26 mouse cellular contexts compared by ENCODE assay signal in genomic region chr4:49603161-49603560, GRCm38 (mm10). TPM values are rescaled to one million over a fixed set of nuclear protein-coding genes. Genes with fewer than 3 reads are reported as not detected.
"Had no signal": no experiment of that assay in that cellular context is flagged by ENCODE, and none has a peak within 500 bp of the region (broad histone marks: within the 10 kb centered on the region; RNA-seq: fewer than 3 reads in every experiment).

No protein-coding gene starts in this region.

- H3K27ac ChIP-seq: gastrocnemius, adult 2 months; heart, adult 2 months; heart, embryonic 13.5 days; heart, embryonic 15.5 days; hindbrain, embryonic 10.5 days; hindbrain, embryonic 12.5 days; hindbrain, embryonic 14.5 days; intestine, embryonic 15.5 days; left cerebral cortex, adult 2 months; limb, embryonic 10.5 days; limb, embryonic 12.5 days; liver, embryonic 13.5 days; liver, embryonic 15.5 days had no signal

- H3K36me3 ChIP-seq: heart, embryonic 13.5 days; heart, embryonic 15.5 days; hindbrain, embryonic 10.5 days; hindbrain, embryonic 12.5 days; intestine, embryonic 15.5 days; limb, embryonic 10.5 days; limb, embryonic 12.5 days; liver, embryonic 13.5 days; liver, embryonic 15.5 days had no signal

- H3K27me3 ChIP-seq: heart, embryonic 15.5 days; hindbrain, embryonic 12.5 days; intestine, embryonic 15.5 days; limb, embryonic 12.5 days; liver, embryonic 15.5 days had no signal

- H3K9ac ChIP-seq: heart, embryonic 13.5 days; heart, embryonic 15.5 days; hindbrain, embryonic 12.5 days; hindbrain, embryonic 14.5 days; intestine, embryonic 15.5 days; limb, embryonic 12.5 days; liver, embryonic 13.5 days; liver, embryonic 15.5 days; liver, postnatal 0 days had no signal

- H3K9me3 ChIP-seq: heart, embryonic 13.5 days; heart, embryonic 15.5 days; hindbrain, embryonic 10.5 days; hindbrain, embryonic 12.5 days; intestine, embryonic 15.5 days; limb, embryonic 10.5 days; limb, embryonic 12.5 days; liver, embryonic 13.5 days; liver, embryonic 15.5 days had no signal

- ATAC-seq: hindbrain, embryonic 16.5 days; inflammation-experienced regulatory T-cells, adult 6 months; intestine, embryonic 15.5 days; intestine, postnatal 0 days; liver, postnatal 0 days had no signal

- H3K4me2 ChIP-seq: heart, embryonic 11.5 days; heart, embryonic 13.5 days; heart, embryonic 15.5 days; hindbrain, embryonic 12.5 days; hindbrain, embryonic 14.5 days; intestine, embryonic 15.5 days; limb, embryonic 12.5 days; liver, embryonic 11.5 days; liver, embryonic 13.5 days; liver, embryonic 15.5 days had no signal

- H3K4me3 ChIP-seq: gastrocnemius, adult 2 months; heart, adult 2 months; heart, embryonic 13.5 days; heart, embryonic 15.5 days; hindbrain, embryonic 10.5 days; hindbrain, embryonic 12.5 days; intestine, embryonic 15.5 days; layer of hippocampus, adult 2 months; left cerebral cortex, adult 2 months; limb, embryonic 10.5 days; limb, embryonic 12.5 days; liver, embryonic 13.5 days; liver, embryonic 15.5 days had no signal

- DNase-seq: gastrocnemius, adult 2 months; gastrocnemius, postnatal 10 days; gastrocnemius, postnatal 25 days; heart, adult 2 months; heart, postnatal 14 days; heart, postnatal 4 days; kidney, postnatal 25 days; liver; liver, embryonic 13.5 days; liver, postnatal 0 days had no signal

- H3K4me1 ChIP-seq: hindbrain, embryonic 12.5 days; intestine, embryonic 15.5 days; limb, embryonic 10.5 days had no signal

RNA-seq across cellular contexts. Expression of gene Tmem246, which starts 5.5 kb away (rescaled TPM):
- polyA plus RNA-seq: inflammation-experienced regulatory T-cells, adult 6 months had no signal

RNA-seq across cellular contexts. Expression of gene Aldob, which starts 53.8 kb away (rescaled TPM):
- polyA plus RNA-seq: hindbrain, embryonic 10.5 days; hindbrain, embryonic 12.5 days; inflammation-experienced regulatory T-cells, adult 6 months; limb, embryonic 10.5 days had no signal
